Mouse (Mus musculus) right cerebral cortex, postnatal 14 days (tissue): ENCODE data around the gene Epc2.
A peak's percentile ranks its signal among the peaks of the same experiment; 100 is the strongest.

Source experiments
- DNase-seq: peaks from one replicate; pipeline ENCODE4 v3.0.0; 2022

The Epc2 gene

DNA sequence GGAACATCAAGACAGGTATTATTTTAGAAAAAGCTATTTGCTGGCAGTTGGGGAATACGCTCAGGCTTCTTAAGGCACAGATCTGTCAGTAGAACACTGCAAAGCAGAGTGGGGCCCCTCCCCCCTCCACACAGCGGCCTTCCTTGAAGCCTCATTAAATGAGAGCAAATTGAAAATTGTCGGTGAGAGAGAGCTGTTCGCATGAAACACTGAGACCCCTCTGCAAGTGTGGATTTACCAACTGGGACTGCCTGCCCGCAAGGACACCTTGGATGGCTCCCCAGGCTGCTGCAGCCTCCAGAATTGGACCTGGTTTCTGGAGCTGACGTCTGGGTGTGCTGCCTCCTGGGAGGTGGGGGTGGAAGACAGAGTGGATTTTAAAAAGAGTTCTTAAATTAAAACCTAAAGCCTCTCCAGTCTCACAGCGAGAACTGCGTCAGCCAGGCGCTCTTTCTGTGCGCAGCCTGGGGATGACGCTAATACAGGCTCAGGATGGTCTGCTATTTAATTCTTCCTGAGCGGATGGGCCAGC is 120.9 kb downstream of the Epc2 start:
- peak; percentile 45 for DNase-seq

DNA sequence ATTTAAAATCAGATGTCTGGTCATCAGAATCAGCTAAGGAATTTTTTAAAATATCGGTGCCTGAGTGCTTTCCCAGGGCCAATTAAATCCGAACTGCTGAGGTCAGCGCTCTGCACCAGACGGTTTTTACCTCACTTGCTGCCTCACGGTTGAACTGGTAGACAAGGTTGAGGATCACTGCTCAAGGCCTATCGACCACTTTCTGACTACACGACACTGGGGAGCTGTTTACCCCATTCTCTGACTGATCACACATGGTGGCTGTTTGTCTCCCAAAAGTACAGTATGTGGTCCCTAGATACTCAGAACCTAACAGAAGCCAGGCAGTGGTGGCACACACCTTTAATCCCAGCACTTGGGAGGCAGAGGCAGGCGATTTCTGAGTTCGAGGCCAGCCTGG is 121.4 kb downstream of the Epc2 start:
- DNase-seq = no peak

DNA sequence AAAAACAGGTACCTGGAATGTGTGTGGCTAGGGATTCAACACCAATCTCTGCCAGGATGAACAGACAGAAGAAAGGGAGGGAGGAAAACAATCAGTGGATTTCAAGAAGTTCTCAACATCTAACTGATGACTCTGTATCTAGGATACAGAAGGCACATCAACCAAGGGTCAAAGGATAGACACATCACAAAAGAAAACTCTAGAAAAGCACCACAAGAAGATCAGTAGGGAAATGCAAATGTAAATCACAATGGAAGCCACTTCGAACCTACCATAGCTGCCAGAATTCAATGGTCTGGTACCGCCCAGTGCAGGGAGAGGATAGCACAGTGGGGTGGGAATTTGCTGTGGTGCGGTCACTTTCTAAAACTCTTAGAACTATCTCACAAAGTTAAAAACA is 122.0 kb downstream of the Epc2 start:
- DNase-seq = no peak

GRCm38 (mm10) chr2:49580585-49580984 is 129.3 kb downstream of the Epc2 start:
- no peak for DNase-seq

DNA sequence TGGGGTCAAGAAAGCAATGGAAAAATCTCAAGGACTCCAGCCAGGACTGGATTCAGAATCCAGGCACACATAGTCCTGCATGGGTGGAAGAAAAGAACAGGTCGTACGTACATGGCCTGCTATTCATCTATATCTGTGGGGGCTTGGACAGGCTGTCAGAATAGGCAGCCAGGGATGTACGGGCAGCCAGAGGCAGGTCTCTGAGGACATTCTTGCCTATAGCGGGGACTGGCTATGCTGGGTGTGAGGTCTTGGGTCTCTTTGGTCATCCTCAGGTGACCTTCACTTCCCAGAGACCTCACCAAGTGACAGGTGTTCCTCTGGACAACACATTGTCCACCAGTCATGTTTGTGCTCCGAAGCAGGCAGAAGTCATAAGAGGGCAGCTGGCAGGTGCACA is 131.3 kb downstream of the Epc2 start:
- no peak for DNase-seq

- no peak for DNase-seq
These were observed 132.0 kb downstream of the Epc2 start for GRCm38 (mm10) chr2:49583311-49583710.

DNA sequence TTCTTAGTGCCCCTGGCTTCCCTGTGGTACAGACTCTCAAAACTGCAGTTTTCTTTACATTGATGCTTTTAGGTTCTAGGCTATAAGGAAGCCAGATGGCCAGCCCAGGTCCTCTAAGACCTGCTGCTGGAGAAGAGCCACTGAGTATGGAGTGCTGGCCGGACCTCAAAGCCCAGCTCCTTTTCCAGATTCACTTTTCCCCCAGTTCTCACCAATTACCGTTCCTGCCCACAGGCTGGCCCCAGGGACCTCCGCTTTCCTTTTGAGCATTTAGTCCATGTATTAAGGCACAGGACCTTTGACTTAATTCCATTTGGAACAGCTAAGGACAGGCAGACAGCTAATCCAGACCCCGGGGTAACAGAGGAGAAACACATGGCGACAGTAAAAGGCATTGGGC is 139.2 kb downstream of the Epc2 start:
- DNase-seq = no peak

GRCm38 (mm10) chr2:49592926-49593325 is 141.6 kb downstream of the Epc2 start:
- DNase-seq = no peak

DNA sequence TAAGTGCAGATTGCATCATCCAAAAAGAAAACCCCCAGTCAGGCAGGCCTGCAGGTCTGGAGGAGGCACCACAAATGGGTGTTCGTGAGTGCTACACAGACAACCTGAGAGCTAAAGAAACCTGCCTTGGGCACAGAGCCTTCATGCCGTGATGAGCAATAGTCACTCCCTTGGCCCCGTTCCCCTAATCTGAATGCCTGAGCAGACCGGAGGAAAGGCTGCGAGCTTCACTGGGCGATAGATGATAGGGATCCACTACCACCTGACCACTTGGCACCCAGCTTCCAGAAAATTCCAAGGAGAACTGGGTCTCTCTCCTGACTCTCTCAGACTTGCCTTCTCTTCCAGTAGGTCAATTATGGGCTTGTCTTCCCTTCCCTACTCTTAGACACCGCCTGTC is 143.6 kb downstream of the Epc2 start:
- no peak for DNase-seq

GRCm38 (mm10) chr2:49596318-49596717 is 145.0 kb downstream of the Epc2 start:
- no peak for DNase-seq

DNA sequence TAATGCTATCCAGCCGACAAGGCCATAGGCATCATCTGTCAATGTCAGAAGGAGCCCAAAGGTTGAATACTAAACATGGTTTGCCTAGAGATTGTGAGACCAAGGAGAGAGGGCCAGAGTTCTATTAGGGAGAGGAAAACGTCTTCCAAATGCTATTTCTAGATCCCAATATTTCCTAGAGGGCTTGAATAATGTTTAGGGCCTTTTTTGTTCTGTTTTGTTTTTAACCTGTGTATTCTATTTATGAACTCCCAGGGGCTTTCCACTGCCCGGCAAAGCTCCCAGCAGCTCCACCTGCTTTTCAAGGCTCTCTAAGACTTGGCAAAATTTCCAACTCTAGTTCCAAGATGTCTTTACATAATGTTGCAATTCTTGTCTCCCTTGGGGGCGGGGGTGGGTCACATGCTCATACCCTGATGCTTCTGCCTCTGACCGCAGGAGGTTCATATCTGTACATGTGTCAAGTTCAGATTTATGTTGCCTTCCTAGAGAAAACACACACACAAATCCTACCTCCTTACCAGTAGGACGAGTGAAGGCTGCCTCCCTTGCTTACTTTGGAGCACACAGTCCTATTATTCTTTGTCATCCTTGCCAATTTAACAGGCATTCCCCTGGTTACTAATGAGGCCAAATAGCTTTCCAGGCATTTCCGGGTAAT is 148.9 kb downstream of the Epc2 start:
- DNase-seq = no peak
